Mouse (Mus musculus): ENCODE data around the gene Upf3b. TPM values are rescaled to one million over a fixed set of nuclear protein-coding genes. Genes with fewer than 3 reads are reported as not detected.

The Upf3b gene
- polyA plus RNA-seq (2014; fragmentation: Illumina TruSeq; extraction: RNeasy Lipid Tissue Mini Kit (QIAGEN cat#74804); ENCODE audit: low read depth, low replicate concordance) = 53.1 TPM

GRCm38 (mm10) chrX:37110193-37110880 lies at the start of gene Upf3b:
TSS of gene Upf3b (minus strand) at chrX:37110322.

GRCm38 (mm10) chrX:37126671-37127358 lies 16.7 kb upstream of the Upf3b start, which contains the start of gene Nkap:
TSS of gene Nkap (plus strand) at chrX:37126795.

GRCm38 (mm10) chrX:37084927-37085660 lies 25.0 kb downstream of the Upf3b start, which contains the start of gene Rpl39:
TSS of gene Rpl39 (minus strand) at chrX:37085402.

GRCm38 (mm10) chrX:37048066-37048889 lies 61.8 kb downstream of the Upf3b start, which contains the start of gene Sowahd:
TSS of gene Sowahd (plus strand) at chrX:37048845.

Other genes with a start within 250 kb of the Upf3b start
- 142 TPM for gene Ube2a, start 236.4 kb downstream of the Upf3b start, polyA plus RNA-seq (2014; fragmentation: Illumina TruSeq; extraction: RNeasy Lipid Tissue Mini Kit (QIAGEN cat#74804); ENCODE audit: low read depth, low replicate concordance)
- 121 TPM for gene C330007P06Rik, start 236.2 kb downstream of the Upf3b start, polyA plus RNA-seq (2014; fragmentation: Illumina TruSeq; extraction: RNeasy Lipid Tissue Mini Kit (QIAGEN cat#74804); ENCODE audit: low read depth, low replicate concordance)
- 11.8 TPM for gene Nkrf, start 207.4 kb downstream of the Upf3b start, polyA plus RNA-seq (2014; fragmentation: Illumina TruSeq; extraction: RNeasy Lipid Tissue Mini Kit (QIAGEN cat#74804); ENCODE audit: low read depth, low replicate concordance)
- 8.8 TPM for gene Sept6, start 118.5 kb downstream of the Upf3b start, polyA plus RNA-seq (2014; fragmentation: Illumina TruSeq; extraction: RNeasy Lipid Tissue Mini Kit (QIAGEN cat#74804); ENCODE audit: low read depth, low replicate concordance)
- gene Sowahd, start 61.5 kb downstream of the Upf3b start, polyA plus RNA-seq (2014; fragmentation: Illumina TruSeq; extraction: RNeasy Lipid Tissue Mini Kit (QIAGEN cat#74804); ENCODE audit: low read depth, low replicate concordance) = not detected
- gene Rpl39, start 24.9 kb downstream of the Upf3b start, polyA plus RNA-seq (2014; fragmentation: Illumina TruSeq; extraction: RNeasy Lipid Tissue Mini Kit (QIAGEN cat#74804); ENCODE audit: low read depth, low replicate concordance) = 645 TPM
- 56.2 TPM for gene Nkap, start 16.5 kb upstream of the Upf3b start, polyA plus RNA-seq (2014; fragmentation: Illumina TruSeq; extraction: RNeasy Lipid Tissue Mini Kit (QIAGEN cat#74804); ENCODE audit: low read depth, low replicate concordance)
- gene Akap14, start 58.5 kb upstream of the Upf3b start, polyA plus RNA-seq (2014; fragmentation: Illumina TruSeq; extraction: RNeasy Lipid Tissue Mini Kit (QIAGEN cat#74804); ENCODE audit: low read depth, low replicate concordance) = not detected
- 470 TPM for gene Ndufa1, start 80.8 kb upstream of the Upf3b start, polyA plus RNA-seq (2014; fragmentation: Illumina TruSeq; extraction: RNeasy Lipid Tissue Mini Kit (QIAGEN cat#74804); ENCODE audit: low read depth, low replicate concordance)
- not detected for gene Rnf113a1, start 80.9 kb upstream of the Upf3b start, polyA plus RNA-seq (2014; fragmentation: Illumina TruSeq; extraction: RNeasy Lipid Tissue Mini Kit (QIAGEN cat#74804); ENCODE audit: low read depth, low replicate concordance)
- gene Gm9, start 100.7 kb upstream of the Upf3b start, polyA plus RNA-seq (2014; fragmentation: Illumina TruSeq; extraction: RNeasy Lipid Tissue Mini Kit (QIAGEN cat#74804); ENCODE audit: low read depth, low replicate concordance) = not detected
- gene Rhox1, start 111.9 kb upstream of the Upf3b start, polyA plus RNA-seq (2014; fragmentation: Illumina TruSeq; extraction: RNeasy Lipid Tissue Mini Kit (QIAGEN cat#74804); ENCODE audit: low read depth, low replicate concordance) = not detected
- gene Rhox2a, start 134.7 kb upstream of the Upf3b start, polyA plus RNA-seq (2014; fragmentation: Illumina TruSeq; extraction: RNeasy Lipid Tissue Mini Kit (QIAGEN cat#74804); ENCODE audit: low read depth, low replicate concordance) = not detected
- gene Rhox3a, start 139.6 kb upstream of the Upf3b start, polyA plus RNA-seq (2014; fragmentation: Illumina TruSeq; extraction: RNeasy Lipid Tissue Mini Kit (QIAGEN cat#74804); ENCODE audit: low read depth, low replicate concordance) = not detected
- not detected for gene Rhox4a, start 155.0 kb upstream of the Upf3b start, polyA plus RNA-seq (2014; fragmentation: Illumina TruSeq; extraction: RNeasy Lipid Tissue Mini Kit (QIAGEN cat#74804); ENCODE audit: low read depth, low replicate concordance)